9 mouse cellular contexts compared by ENCODE assay signal in genomic region chr12:32015268-32015769, GRCm38 (mm10). TPM values are rescaled to one million over a fixed set of nuclear protein-coding genes. Genes with fewer than 3 reads are reported as not detected.
DNase-seq lines count a peak whose midpoint lies in the region; ATAC-seq lines count a peak whose summit lies in the region.
"Had no signal": no experiment of that assay in that cellular context is flagged by ENCODE, and none has a peak within 500 bp of the region (broad histone marks: within the 10 kb centered on the region; RNA-seq: fewer than 3 reads in every experiment).

No protein-coding gene starts in this region.

- no peak overlapping the region for H3K4me3 ChIP-seq in hindbrain, embryonic 15.5 days
- H3K4me3 ChIP-seq in neural tube, embryonic 15.5 days (replicated peaks) = no peak overlapping the region
- H3K4me3 ChIP-seq: liver, embryonic 15.5 days had no signal

- no peaks in the 10 kb centered on the region for H3K36me3 ChIP-seq in hindbrain, embryonic 15.5 days
- peaks cover 5% of the 10 kb centered on the region; the same call in 1 of the 2 replicates for H3K36me3 ChIP-seq in neural tube, embryonic 15.5 days

- peaks cover 23% of the 10 kb centered on the region for H3K4me1 ChIP-seq in hindbrain, embryonic 15.5 days (replicated peaks)
- peaks cover 16% of the 10 kb centered on the region for H3K4me1 ChIP-seq in neural tube, embryonic 15.5 days

- WGBS in hindbrain, embryonic 15.5 days = 39% methylated on average over 6 of the region's 6 CpGs
- WGBS in neural tube, embryonic 15.5 days = 36% methylated on average over 6 of the region's 6 CpGs

- peak; percentile 40 to 44 for DNase-seq in left cerebral cortex, adult 18-20 months (ENCODE audit: low spot score in 2 of 2)
- no peak for DNase-seq in left cerebral cortex, adult 11 months (ENCODE audit: low spot score)
- DNase-seq in brain, adult 2 months (ENCODE audit: low read depth, low spot score) = peak; percentile 85
- DNase-seq in heart, postnatal 10 days = no peak
- DNase-seq in lung, postnatal 14 days = no peak
- DNase-seq in spleen, postnatal 36 days (ENCODE audit: low spot score in 2 of 2) = no peak

- no peaks in the 10 kb centered on the region for H3K9me3 ChIP-seq in hindbrain, embryonic 15.5 days
- H3K9me3 ChIP-seq in neural tube, embryonic 15.5 days (replicated peaks) = no peaks in the 10 kb centered on the region
- H3K9me3 ChIP-seq: liver, embryonic 15.5 days had no signal

- H3K27me3 ChIP-seq in hindbrain, embryonic 15.5 days = no peaks in the 10 kb centered on the region
- H3K27me3 ChIP-seq in neural tube, embryonic 15.5 days (replicated peaks) = no peaks in the 10 kb centered on the region
- H3K27me3 ChIP-seq: liver, embryonic 15.5 days had no signal

- peak; percentile 49 for ATAC-seq in hindbrain, embryonic 15.5 days (ENCODE audit: low FRiP score, low read depth)
- peak; percentile 26; the same call in 1 of the 2 replicates for ATAC-seq in neural tube, embryonic 15.5 days (ENCODE audit: low FRiP score)

- H3K4me2 ChIP-seq in hindbrain, embryonic 15.5 days = no peak overlapping the region
- H3K4me2 ChIP-seq in neural tube, embryonic 15.5 days = no peak overlapping the region
- H3K4me2 ChIP-seq: liver, embryonic 15.5 days had no signal

- no peak overlapping the region for H3K9ac ChIP-seq in hindbrain, embryonic 15.5 days
- no peak overlapping the region for H3K9ac ChIP-seq in neural tube, embryonic 15.5 days (replicated peaks)
- H3K9ac ChIP-seq: liver, embryonic 15.5 days had no signal

- intact Hi-C loops in heart, postnatal 10 days (cut with DNase I) = no loop called here

- H3K27ac ChIP-seq in hindbrain, embryonic 15.5 days (replicated peaks) = peak overlapping the region; percentile 30; the same call in 1 of the 2 replicates
- no peak overlapping the region for H3K27ac ChIP-seq in neural tube, embryonic 15.5 days (replicated peaks)
- H3K27ac ChIP-seq: liver, embryonic 15.5 days had no signal

RNA-seq across cellular contexts. Expression of gene Prkar2b, which starts 45.8 kb away (rescaled TPM):
- total RNA-seq in left cerebral cortex, adult 18-20 months (2021) = 10 to 100 TPM; 72.3 to 76.7 TPM
- polyA plus RNA-seq in hindbrain, embryonic 15.5 days (2015; fragmentation: Nextera tagmentation; extraction: Ambion mirVana) = 129 and 138 TPM in 2 replicates
- 99.0 and 123 TPM in 2 replicates for polyA plus RNA-seq in neural tube, embryonic 15.5 days (2015; fragmentation: Nextera tagmentation; extraction: Ambion mirVana)
- total RNA-seq in heart, postnatal 10 days (2021) = 10 to 100 TPM; 15.3 to 51.6 TPM

Comparison
In these comparisons a context has a peak if more than half of its experiments do, and no peak if none do; other contexts are left out.
1. DNase-seq: peak in left cerebral cortex, adult 18-20 months (2 of 2) and brain, adult 2 months (single experiment); none in left cerebral cortex, adult 11 months (single experiment), heart, postnatal 10 days (0 of 2), lung, postnatal 14 days (single experiment) and spleen, postnatal 36 days (0 of 2).